Mouse (Mus musculus): Measurements from ENCODE around the gene Flg2.

Flg2 gene

GRCm38 (mm10) chr3:93196978-93197377 is at the start of gene Flg2:
Gene Flg2, plus strand, starts transcription at chr3:93197278.
- no peak for DNase-seq (ENCODE audit: low spot score in 2 of 2)

- no peak for DNase-seq (ENCODE audit: low spot score in 2 of 2)
These were observed 34.6 kb upstream of the Flg2 start for GRCm38 (mm10) chr3:93162502-93162901.

GRCm38 (mm10) chr3:93162996-93163592 is 34.0 kb upstream of the Flg2 start:
- DNase-seq (ENCODE audit: low spot score in 2 of 2): no peak

GRCm38 (mm10) chr3:93180856-93181255 is 16.2 kb upstream of the Flg2 start:
- DNase-seq (ENCODE audit: low spot score in 2 of 2): no peak

GRCm38 (mm10) chr3:93201955-93202354 is 4.9 kb downstream of the Flg2 start:
- DNase-seq (ENCODE audit: low spot score in 2 of 2): no peak

- DNase-seq (ENCODE audit: low spot score in 2 of 2): no peak
These were observed 5.4 kb downstream of the Flg2 start for GRCm38 (mm10) chr3:93202499-93202898.

Measured in cerebellum, postnatal 4 days (tissue).